Mouse (Mus musculus) cortical plate, adult 2 months (tissue): ENCODE measurements around the gene B4galt5.

Source experiments
- CTCF ChIP-seq: fragments of 200-500 bp; IDR thresholded peaks from 2 replicates; pipeline ENCODE4 v1.5.1; 2011; ENCODE audit warnings: mild to moderate bottlenecking, control low read depth, low read length; ENCODE audit not compliant: insufficient read depth; ENCODE audit errors: extremely low read depth
- POLR2A ChIP-seq: fragments of 200-500 bp; IDR thresholded peaks from 2 replicates; pipeline ENCODE4 v1.6.1; 2011; ENCODE audit warnings: mild to moderate bottlenecking, low read length, control low read depth; ENCODE audit not compliant: insufficient read depth; ENCODE audit errors: extremely low read depth

DNA sequence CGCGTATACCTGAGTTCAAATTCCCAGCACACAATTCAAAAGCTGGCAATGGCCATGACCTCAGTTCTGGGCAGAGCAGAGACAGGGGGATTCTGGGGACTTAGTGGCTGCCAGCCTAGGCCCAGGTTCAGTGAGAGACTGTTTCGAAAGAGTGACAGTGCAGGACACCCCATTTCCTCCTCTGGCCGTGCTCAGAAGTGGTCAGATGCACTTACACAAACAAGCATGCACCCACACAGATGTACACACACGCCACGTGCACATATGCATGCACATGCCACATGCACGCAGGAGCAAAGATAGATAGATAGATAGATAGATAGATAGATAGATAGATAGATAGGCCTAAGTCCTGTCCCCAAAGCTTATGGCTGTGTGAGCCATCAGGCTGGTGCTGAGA lies 33.4 kb upstream of the B4galt5 start:
- no peak for TF ChIP-seq POLR2A
- TF ChIP-seq CTCF, result no peak
